Mouse (Mus musculus) lung, embryonic 16.5 days (tissue): ENCODE results near the gene Osbpl11. TPM values are rescaled to one million over a fixed set of nuclear protein-coding genes. Genes with fewer than 3 reads are reported as not detected.
"Not testable (repeated sequence)": the region's sequence is repeated elsewhere in the genome, so short reads cannot be mapped to it uniquely, and the experiment has no call there.

Experiments
- ATAC-seq: fragments of 200-750 bp; cut with Nextera tagmentation; 2 replicates; pipeline ENCODE4 v1.8.0; 2017; ENCODE audit warnings: low read depth, mild to moderate bottlenecking, moderate library complexity
- H3K27ac ChIP-seq: fragments of 300-500 bp; sonication (generic); 2 replicates; pipeline ENCODE4 v1.5.1; 2014; ENCODE audit warnings: mild to moderate bottlenecking, control low read depth, low read length
- H3K27me3 ChIP-seq: fragments of 300-500 bp; sonication (generic); 2 replicates; pipeline ENCODE4 v1.6.1; 2014; ENCODE audit warnings: low read depth, low read length, mixed read lengths; ENCODE audit not compliant: control insufficient read depth, insufficient read depth
- H3K36me3 ChIP-seq: fragments of 300-500 bp; sonication (generic); 2 replicates; pipeline ENCODE4 v1.6.1; 2014; ENCODE audit warnings: low read length; ENCODE audit not compliant: control insufficient read depth, insufficient read depth
- H3K4me1 ChIP-seq: fragments of 300-500 bp; sonication (generic); replicated peaks from 2 replicates; pipeline ENCODE4 v1.6.1; 2014; ENCODE audit warnings: low read length, mixed read lengths; ENCODE audit not compliant: control insufficient read depth, insufficient read depth
- H3K4me2 ChIP-seq: fragments of 300-500 bp; sonication (generic); 2 replicates; pipeline ENCODE4 v1.6.1; 2014; ENCODE audit warnings: low read depth, low read length, control low read depth
- H3K4me3 ChIP-seq: fragments of 300-500 bp; sonication (generic); 2 replicates; pipeline ENCODE4 v1.5.1; 2014; ENCODE audit warnings: mild to moderate bottlenecking, low read length, control low read depth
- H3K9ac ChIP-seq: fragments of 300-500 bp; sonication (generic); 2 replicates; pipeline ENCODE4 v1.6.1; 2014; ENCODE audit warnings: low read length, control low read depth
- H3K9me3 ChIP-seq: fragments of 300-500 bp; sonication (generic); 2 replicates; pipeline ENCODE4 v1.6.1; 2016; ENCODE audit warnings: low read length; ENCODE audit not compliant: control insufficient read depth
- WGBS: fragments of 180-500 bp; shearing (Covaris S2); extraction: QIAGEN DNeasy Blood & Tissue Kit; methylation state at CpG from one replicate; pipeline ENCODE4 v1.1.7; 2014; 5-methylcytosine and 5-hydroxymethylcytosine counted together
- polyA plus RNA-seq: library from polyadenylated mRNA; unstranded; fragments of >200 nt; fragmentation: Nextera tagmentation; extraction: Ambion mirVana; gene quantifications from 2 replicates; pipeline ENCODE4 v1.2.1, GENCODE M21; 2015

Gene Osbpl11
- polyA plus RNA-seq, 1 experiment from 2014 or later, result 14.9 TPM

- no peak for ATAC-seq
- Histone ChIP-seq H3K27ac (no peak overlapping the region), H3K9me3 (no peaks in the 10 kb centered on the region), H3K27me3 (no peaks in the 10 kb centered on the region), H3K4me2 (no peak overlapping the region), H3K4me3 (no peak overlapping the region), H3K36me3 (no peaks in the 10 kb centered on the region), H3K4me1 (no peaks in the 10 kb centered on the region), H3K9ac (no peak overlapping the region)
- WGBS, result 92% methylated on average over 11 of the region's 11 CpGs
Observed at GRCm38 (mm10) chr16:33158006-33158405, 26.9 kb upstream of the Osbpl11 start.

GRCm38 (mm10) chr16:33158590-33159071, 26.2 kb upstream of the Osbpl11 start:
- no peak overlapping the region for H3K4me3 ChIP-seq
- H3K4me2 ChIP-seq, result no peak overlapping the region
- H3K27ac ChIP-seq, result no peak overlapping the region
- no peak overlapping the region for H3K9ac ChIP-seq
- ATAC-seq, result no peak
- WGBS, result 87% methylated on average over 14 of the region's 14 CpGs
- no peaks in the 10 kb centered on the region for H3K9me3 ChIP-seq
- H3K36me3 ChIP-seq, result no peaks in the 10 kb centered on the region
- no peaks in the 10 kb centered on the region for H3K27me3 ChIP-seq
- H3K4me1 ChIP-seq, result no peaks in the 10 kb centered on the region

GRCm38 (mm10) chr16:33159363-33159762, 25.5 kb upstream of the Osbpl11 start:
- WGBS, result 86% methylated on average over 2 of the region's 2 CpGs
- Histone ChIP-seq H3K4me3 (no peak overlapping the region), H3K27ac (no peak overlapping the region), H3K9me3 (no peaks in the 10 kb centered on the region), H3K27me3 (no peaks in the 10 kb centered on the region), H3K4me1 (no peaks in the 10 kb centered on the region), H3K36me3 (no peaks in the 10 kb centered on the region), H3K4me2 (no peak overlapping the region), H3K9ac (no peak overlapping the region)
- no peak for ATAC-seq

GRCm38 (mm10) chr16:33163330-33164090, 21.4 kb upstream of the Osbpl11 start:
- no peaks in the 10 kb centered on the region for H3K4me1 ChIP-seq
- 61% methylated on average over 13 of the region's 13 CpGs for WGBS
- no peaks in the 10 kb centered on the region for H3K9me3 ChIP-seq
- H3K36me3 ChIP-seq, result no peaks in the 10 kb centered on the region
- H3K4me2 ChIP-seq, result no peak overlapping the region
- ATAC-seq, result no peak
- H3K4me3 ChIP-seq, result no peak overlapping the region
- H3K27ac ChIP-seq, result no peak overlapping the region
- no peak overlapping the region for H3K9ac ChIP-seq
- no peaks in the 10 kb centered on the region for H3K27me3 ChIP-seq

- WGBS, result 62% methylated on average over 6 of the region's 6 CpGs
- H3K36me3 ChIP-seq, H3K9ac ChIP-seq, H3K4me2 ChIP-seq, ATAC-seq, H3K9me3 ChIP-seq, H3K27ac ChIP-seq, H3K4me3 ChIP-seq, H3K4me1 ChIP-seq, H3K27me3 ChIP-seq: not testable (repeated sequence)
Observed at GRCm38 (mm10) chr16:33166284-33166683, 18.6 kb upstream of the Osbpl11 start.

- ATAC-seq, result no peak
- Histone ChIP-seq H3K27ac (no peak overlapping the region), H3K9me3 (no peaks in the 10 kb centered on the region), H3K4me2 (no peak overlapping the region), H3K4me3 (no peak overlapping the region), H3K4me1 (no peaks in the 10 kb centered on the region), H3K27me3 (no peaks in the 10 kb centered on the region), H3K36me3 (no peaks in the 10 kb centered on the region), H3K9ac (no peak overlapping the region)
- WGBS, result 29% methylated on average over 5 of the region's 5 CpGs
Observed at GRCm38 (mm10) chr16:33167537-33167936, 17.3 kb upstream of the Osbpl11 start.

GRCm38 (mm10) chr16:33169471-33170034, 15.3 kb upstream of the Osbpl11 start:
- Histone ChIP-seq H3K36me3 (no peaks in the 10 kb centered on the region), H3K4me2 (no peak overlapping the region), H3K27ac (no peak overlapping the region), H3K9me3 (no peaks in the 10 kb centered on the region), H3K27me3 (no peaks in the 10 kb centered on the region), H3K4me1 (no peaks in the 10 kb centered on the region), H3K4me3 (no peak overlapping the region), H3K9ac (no peak overlapping the region)
- no peak for ATAC-seq
- WGBS, result 71% methylated on average over 8 of the region's 8 CpGs

GRCm38 (mm10) chr16:33170716-33171587, 13.9 kb upstream of the Osbpl11 start:
- H3K27me3 ChIP-seq, result no peaks in the 10 kb centered on the region
- no peak overlapping the region for H3K9ac ChIP-seq
- no peaks in the 10 kb centered on the region for H3K36me3 ChIP-seq
- H3K4me3 ChIP-seq, result no peak overlapping the region
- ATAC-seq, result no peak
- no peak overlapping the region for H3K27ac ChIP-seq
- no peak overlapping the region for H3K4me2 ChIP-seq
- 68% methylated on average over 9 of the region's 9 CpGs for WGBS
- no peaks in the 10 kb centered on the region for H3K4me1 ChIP-seq
- no peaks in the 10 kb centered on the region for H3K9me3 ChIP-seq

- no peak overlapping the region for H3K27ac ChIP-seq
- H3K4me3 ChIP-seq, result no peak overlapping the region
- H3K9me3 ChIP-seq, result no peaks in the 10 kb centered on the region
- WGBS, result 69% methylated on average over 6 of the region's 6 CpGs
- no peaks in the 10 kb centered on the region for H3K27me3 ChIP-seq
- H3K4me1 ChIP-seq, result no peaks in the 10 kb centered on the region
- no peak overlapping the region for H3K4me2 ChIP-seq
- ATAC-seq, result no peak
- no peaks in the 10 kb centered on the region for H3K36me3 ChIP-seq
- no peak overlapping the region for H3K9ac ChIP-seq
Observed at GRCm38 (mm10) chr16:33171800-33172199, 13.1 kb upstream of the Osbpl11 start.
